Mouse (Mus musculus) MEL (cell line): ENCODE data around the gene Pnpla3.

Source experiments
- BHLHE40 ChIP-seq: IDR thresholded peaks from 2 replicates; pipeline ENCODE4 v1.6.1; 2012; ENCODE audit warnings: low read depth, mild to moderate bottlenecking, inconsistent platforms, low read length, improper control_type of control experiment, borderline replicate concordance
- CTCF ChIP-seq, 3 experiments: IDR thresholded peaks in 2 of 3; conservative IDR thresholded peaks in 1 of 3; 2 replicates each; pipeline ENCODE4 v1.5.1; 2011 to 2012; ENCODE audit warnings: low read length in 3 of 3, low read depth in 2 of 3, mild to moderate bottlenecking in 2 of 3, improper control_type of control experiment in 1 of 3, inconsistent platforms in 1 of 3, mixed read lengths in 1 of 3, moderate library complexity in 1 of 3; ENCODE audit not compliant: control insufficient read depth in 1 of 3, insufficient read depth in 1 of 3, poor library complexity in 1 of 3, severe bottlenecking in 1 of 3
- GATA1 ChIP-seq: IDR thresholded peaks from 2 replicates; pipeline ENCODE4 v1.6.1; 2011; ENCODE audit warnings: low read depth, low read length, improper control_type of control experiment
- JUND ChIP-seq: IDR thresholded peaks from 2 replicates; pipeline ENCODE4 v1.6.1; 2011; ENCODE audit warnings: low read depth, mild to moderate bottlenecking, improper control_type of control experiment, low read length
- KAT2A ChIP-seq: conservative IDR thresholded peaks from 2 replicates; pipeline ENCODE4 v1.6.1; 2012; ENCODE audit warnings: low read depth, low read length, improper control_type of control experiment, inconsistent platforms
- MAX ChIP-seq: IDR thresholded peaks from 2 replicates; pipeline ENCODE4 v1.6.1; 2011; ENCODE audit warnings: low read length, improper control_type of control experiment
- POLR2A ChIP-seq, 2 experiments: IDR thresholded peaks; 2 replicates each; pipeline ENCODE4 v1.6.1; 2011 to 2012; ENCODE audit warnings: low read length in 2 of 2, mild to moderate bottlenecking in 2 of 2, control low read depth in 1 of 2, improper control_type of control experiment in 1 of 2, low read depth in 1 of 2, moderate library complexity in 1 of 2; ENCODE audit not compliant: control insufficient read depth in 1 of 2, insufficient read depth in 1 of 2, poor library complexity in 1 of 2
- POLR2AphosphoS2 ChIP-seq: IDR thresholded peaks from 2 replicates; pipeline ENCODE4 v1.6.1; 2011; ENCODE audit warnings: low read length, improper control_type of control experiment
- POLR2AphosphoS5 ChIP-seq: IDR thresholded peaks from 2 replicates; pipeline ENCODE4 v1.6.1; 2012; ENCODE audit warnings: low read depth, borderline replicate concordance, mild to moderate bottlenecking, inconsistent platforms, low read length, moderate library complexity, mixed read lengths
- RCOR1 ChIP-seq: IDR thresholded peaks from 2 replicates; pipeline ENCODE4 v1.6.1; 2012; ENCODE audit warnings: low read depth, mild to moderate bottlenecking, inconsistent platforms, low read length, improper control_type of control experiment
- SMC3 ChIP-seq: IDR thresholded peaks from 2 replicates; pipeline ENCODE4 v1.6.1; 2011; ENCODE audit warnings: low read depth, low read length, improper control_type of control experiment
- TBP ChIP-seq: IDR thresholded peaks from 2 replicates; pipeline ENCODE4 v1.8.0; 2011; ENCODE audit warnings: low read depth, low read length, improper control_type of control experiment
- TCF12 ChIP-seq: IDR thresholded peaks from 2 replicates; pipeline ENCODE4 v1.6.1; 2014; ENCODE audit warnings: low read depth, mild to moderate bottlenecking, inconsistent platforms, low read length, improper control_type of control experiment, moderate library complexity

GRCm38 (mm10) chr15:84166818-84167217, 819 bp upstream of the Pnpla3 start:
- TF ChIP-seq GATA1 (no peak), CTCF (IDR thresholded peaks at IDR 0.05 in 2 of 3, conservative IDR thresholded peaks at IDR 0.05 in 1 of 3; ENCODE audit: control insufficient read depth in 1 of 3, insufficient read depth in 1 of 3, low read depth in 2 of 3, low read length in 3 of 3, poor library complexity in 1 of 3, severe bottlenecking in 1 of 3) (no peak), RCOR1 (no peak), POLR2AphosphoS5 (no peak), KAT2A (no peak), MAX (no peak), POLR2AphosphoS2 (no peak), JUND (no peak), TCF12 (no peak), SMC3 (no peak), TBP (no peak), POLR2A (IDR thresholded peaks at IDR 0.05; ENCODE audit: control insufficient read depth in 1 of 2, insufficient read depth in 1 of 2, low read depth in 1 of 2, low read length in 2 of 2, poor library complexity in 1 of 2) (no peak), BHLHE40 (no peak)
